Mouse (Mus musculus): ENCODE measurements around the gene Bbs9. TPM values are rescaled to one million over a fixed set of nuclear protein-coding genes. Genes with fewer than 3 reads are reported as not detected.

Bbs9 gene
- polyA plus RNA-seq, 1 experiment = 15.3 TPM

- WGBS = 78% methylated on average over 9 of the region's 9 CpGs
- Histone ChIP-seq H3K4me3 (replicated peaks; ENCODE audit: extremely low read depth, low read depth, low read length) (no peak overlapping the region), H3K4me1 (ENCODE audit: control insufficient read depth, insufficient read depth, low read length) (no peaks in the 10 kb centered on the region)
- no peak for TF ChIP-seq CTCF (IDR thresholded peaks at IDR 0.05; ENCODE audit: insufficient read depth, low read length)
- no peak for TF ChIP-seq POLR2A (IDR thresholded peaks at IDR 0.05; ENCODE audit: borderline replicate concordance, extremely low read depth, low read depth, low read length)
- no peak for DNase-seq
These were observed 69.1 kb downstream of the Bbs9 start for GRCm38 (mm10) chr9:22544349-22545341.

GRCm38 (mm10) chr9:22551273-22551672 lies 75.8 kb downstream of the Bbs9 start:
- WGBS = 63% methylated on average over 1 of the region's 1 CpGs
- Histone ChIP-seq H3K4me1 (ENCODE audit: control insufficient read depth, insufficient read depth, low read length) (no peaks in the 10 kb centered on the region), H3K4me3 (replicated peaks; ENCODE audit: extremely low read depth, low read depth, low read length) (no peak overlapping the region)
- DNase-seq = no peak
- TF ChIP-seq CTCF (IDR thresholded peaks at IDR 0.05; ENCODE audit: insufficient read depth, low read length) = no peak
- no peak for TF ChIP-seq POLR2A (IDR thresholded peaks at IDR 0.05; ENCODE audit: borderline replicate concordance, extremely low read depth, low read depth, low read length)

GRCm38 (mm10) chr9:22556076-22556475 lies 80.6 kb downstream of the Bbs9 start:
- no peak for TF ChIP-seq POLR2A (IDR thresholded peaks at IDR 0.05; ENCODE audit: borderline replicate concordance, extremely low read depth, low read depth, low read length)
- TF ChIP-seq CTCF (IDR thresholded peaks at IDR 0.05; ENCODE audit: insufficient read depth, low read length) = no peak
- Histone ChIP-seq H3K4me3 (replicated peaks; ENCODE audit: extremely low read depth, low read depth, low read length) (no peak overlapping the region), H3K4me1 (ENCODE audit: control insufficient read depth, insufficient read depth, low read length) (no peaks in the 10 kb centered on the region)
- 42% methylated on average over 5 of the region's 5 CpGs for WGBS
- DNase-seq = no peak

- WGBS = 59% methylated on average over 13 of the region's 13 CpGs
- no peak overlapping the region for H3K4me3 ChIP-seq (replicated peaks; ENCODE audit: extremely low read depth, low read depth, low read length)
- TF ChIP-seq POLR2A (IDR thresholded peaks at IDR 0.05; ENCODE audit: borderline replicate concordance, extremely low read depth, low read depth, low read length) (no peak), CTCF (IDR thresholded peaks at IDR 0.05; ENCODE audit: insufficient read depth, low read length) (peak; percentile 89)
- peak; percentile 58 for DNase-seq
- H3K4me1 ChIP-seq (ENCODE audit: control insufficient read depth, insufficient read depth, low read length) = no peaks in the 10 kb centered on the region
These were observed 82.0 kb downstream of the Bbs9 start for GRCm38 (mm10) chr9:22557467-22557866.

GRCm38 (mm10) chr9:22563612-22564347 lies 88.3 kb downstream of the Bbs9 start:
- no peaks in the 10 kb centered on the region for H3K4me1 ChIP-seq (ENCODE audit: control insufficient read depth, insufficient read depth, low read length)
- no peak overlapping the region for H3K4me3 ChIP-seq (replicated peaks; ENCODE audit: extremely low read depth, low read depth, low read length)
- TF ChIP-seq POLR2A (IDR thresholded peaks at IDR 0.05; ENCODE audit: borderline replicate concordance, extremely low read depth, low read depth, low read length) (no peak), CTCF (IDR thresholded peaks at IDR 0.05; ENCODE audit: insufficient read depth, low read length) (no peak)
- DNase-seq = no peak
- WGBS = 78% methylated on average over 11 of the region's 11 CpGs

GRCm38 (mm10) chr9:22567726-22568125 lies 92.2 kb downstream of the Bbs9 start:
- no peak for DNase-seq
- TF ChIP-seq CTCF (IDR thresholded peaks at IDR 0.05; ENCODE audit: insufficient read depth, low read length) (no peak), POLR2A (IDR thresholded peaks at IDR 0.05; ENCODE audit: borderline replicate concordance, extremely low read depth, low read depth, low read length) (no peak)
- H3K4me1 ChIP-seq (ENCODE audit: control insufficient read depth, insufficient read depth, low read length) = no peaks in the 10 kb centered on the region
- no peak overlapping the region for H3K4me3 ChIP-seq (replicated peaks; ENCODE audit: extremely low read depth, low read depth, low read length)
- WGBS = 94% methylated on average over 5 of the region's 5 CpGs

- 59% methylated on average over 14 of the region's 14 CpGs for WGBS
- DNase-seq = no peak
These were observed 101.1 kb downstream of the Bbs9 start for GRCm38 (mm10) chr9:22576426-22577139.

GRCm38 (mm10) chr9:22578266-22578665 lies 102.8 kb downstream of the Bbs9 start:
- Histone ChIP-seq H3K4me1 (ENCODE audit: control insufficient read depth, insufficient read depth, low read length) (no peaks in the 10 kb centered on the region; the same call in 1 of the 2 replicates), H3K4me3 (replicated peaks; ENCODE audit: extremely low read depth, low read depth, low read length) (no peak overlapping the region)
- 83% methylated on average over 3 of the region's 3 CpGs for WGBS
- TF ChIP-seq CTCF (IDR thresholded peaks at IDR 0.05; ENCODE audit: insufficient read depth, low read length) = no peak
- no peak for TF ChIP-seq POLR2A (IDR thresholded peaks at IDR 0.05; ENCODE audit: borderline replicate concordance, extremely low read depth, low read depth, low read length)
- no peak for DNase-seq

More at GRCm38 (mm10) chr9:22576426-22577139, 101.1 kb downstream of the Bbs9 start:
- H3K4me1 ChIP-seq (ENCODE audit: control insufficient read depth, insufficient read depth, low read length) = no peaks in the 10 kb centered on the region; the same call in 1 of the 2 replicates
- TF ChIP-seq CTCF (IDR thresholded peaks at IDR 0.05; ENCODE audit: insufficient read depth, low read length) = no peak
- H3K4me3 ChIP-seq (replicated peaks; ENCODE audit: extremely low read depth, low read depth, low read length) = no peak overlapping the region

GRCm38 (mm10) chr9:22584221-22584620 lies 108.7 kb downstream of the Bbs9 start:
- TF ChIP-seq POLR2A (IDR thresholded peaks at IDR 0.05; ENCODE audit: borderline replicate concordance, extremely low read depth, low read depth, low read length) (no peak), CTCF (IDR thresholded peaks at IDR 0.05; ENCODE audit: insufficient read depth, low read length) (no peak)
- 89% methylated on average over 3 of the region's 3 CpGs for WGBS
- no peak overlapping the region for H3K4me3 ChIP-seq (replicated peaks; ENCODE audit: extremely low read depth, low read depth, low read length)

More at GRCm38 (mm10) chr9:22584221-22584620, 108.7 kb downstream of the Bbs9 start:
- no peak for DNase-seq
- no peaks in the 10 kb centered on the region for H3K4me1 ChIP-seq (ENCODE audit: control insufficient read depth, insufficient read depth, low read length)
